28 mouse cellular contexts compared by ENCODE assay signal in genomic region chr6:3369527-3369926, GRCm38 (mm10). TPM values are rescaled to one million over a fixed set of nuclear protein-coding genes. Genes with fewer than 3 reads are reported as not detected.
"Had no signal": no experiment of that assay in that cellular context is flagged by ENCODE, and none has a peak within 500 bp of the region (broad histone marks: within the 10 kb centered on the region; RNA-seq: fewer than 3 reads in every experiment).

No protein-coding gene starts in this region.

- H3K9ac ChIP-seq: embryonic facial prominence, embryonic 12.5 days; embryonic facial prominence, embryonic 13.5 days; embryonic facial prominence, embryonic 15.5 days; forebrain, embryonic 12.5 days; forebrain, embryonic 13.5 days; forebrain, embryonic 15.5 days; forebrain, postnatal 0 days had no signal

- H3K9me3 ChIP-seq: embryonic facial prominence, embryonic 15.5 days; forebrain, embryonic 15.5 days had no signal

- H3K36me3 ChIP-seq: embryonic facial prominence, embryonic 10.5 days; embryonic facial prominence, embryonic 12.5 days; embryonic facial prominence, embryonic 13.5 days; embryonic facial prominence, embryonic 15.5 days; forebrain, embryonic 10.5 days; forebrain, embryonic 12.5 days; forebrain, embryonic 15.5 days had no signal

- DNase-seq: cerebellum, adult 2 months; cerebellum, adult 8-10 months; cerebellum, adult 9-10 months; cerebellum, adult 9-11 months; cerebellum, postnatal 10 days; cerebellum, postnatal 14 days; cerebellum, postnatal 25 days; cerebellum, postnatal 36 days; embryo, embryonic 11 days; forebrain, postnatal 0 days; gastrocnemius, adult 2 months; gastrocnemius, postnatal 10 days; gastrocnemius, postnatal 14 days; gastrocnemius, postnatal 25 days; gastrocnemius, postnatal 36 days; heart, adult 18-20 months; heart, adult 2 months had no signal

- H3K4me3 ChIP-seq: embryonic facial prominence, embryonic 10.5 days; embryonic facial prominence, embryonic 12.5 days; embryonic facial prominence, embryonic 13.5 days; embryonic facial prominence, embryonic 15.5 days; erythroblast, embryonic 14.5 days; forebrain, embryonic 10.5 days; forebrain, embryonic 12.5 days; forebrain, embryonic 13.5 days; forebrain, embryonic 15.5 days; gastrocnemius, adult 2 months; heart, adult 2 months had no signal

- H3K4me2 ChIP-seq: embryonic facial prominence, embryonic 12.5 days; embryonic facial prominence, embryonic 13.5 days; embryonic facial prominence, embryonic 15.5 days; forebrain, embryonic 12.5 days; forebrain, embryonic 13.5 days; forebrain, embryonic 15.5 days had no signal

- ATAC-seq: forebrain, embryonic 13.5 days; forebrain, embryonic 14.5 days; forebrain, embryonic 15.5 days; forebrain, embryonic 16.5 days; forebrain, postnatal 0 days had no signal

- H3K27me3 ChIP-seq: embryonic facial prominence, embryonic 12.5 days; embryonic facial prominence, embryonic 13.5 days; embryonic facial prominence, embryonic 15.5 days; forebrain, embryonic 12.5 days; forebrain, embryonic 13.5 days; forebrain, embryonic 15.5 days had no signal

- H3K27ac ChIP-seq: embryonic facial prominence, embryonic 10.5 days; embryonic facial prominence, embryonic 12.5 days; embryonic facial prominence, embryonic 13.5 days; embryonic facial prominence, embryonic 15.5 days; forebrain, embryonic 10.5 days; forebrain, embryonic 12.5 days; forebrain, embryonic 13.5 days; forebrain, embryonic 15.5 days; gastrocnemius, adult 2 months; heart, adult 2 months had no signal

- H3K4me1 ChIP-seq: embryonic facial prominence, embryonic 10.5 days; embryonic facial prominence, embryonic 12.5 days; embryonic facial prominence, embryonic 13.5 days; embryonic facial prominence, embryonic 15.5 days; forebrain, embryonic 10.5 days; forebrain, embryonic 12.5 days; forebrain, embryonic 13.5 days; forebrain, embryonic 15.5 days had no signal

RNA-seq across cellular contexts. Expression of gene Samd9l, which starts 29.8 kb away (rescaled TPM):
- polyA plus RNA-seq: erythroblast, embryonic 14.5 days had no signal
